Mouse (Mus musculus): ENCODE measurements around the gene Klrb1. TPM values are rescaled to one million over a fixed set of nuclear protein-coding genes. Genes with fewer than 3 reads are reported as not detected.

The Klrb1 gene
- total and polyA plus RNA-seq, 3 experiments, result not detected

- Histone ChIP-seq H3K4me3 (no peak overlapping the region), H3K9ac (ENCODE audit: low read depth, low read length) (no peak overlapping the region), H3K79me2 (replicated peaks; ENCODE audit: control insufficient read depth, insufficient read depth, low read length) (no peaks in the 10 kb centered on the region), H3K36me3 (ENCODE audit: control insufficient read depth, insufficient read depth, low read length) (no peaks in the 10 kb centered on the region), H3K27me3 (ENCODE audit: control insufficient read depth, insufficient read depth, low read length) (no peaks in the 10 kb centered on the region), H3K27ac (no peak overlapping the region), H3K4me1 (ENCODE audit: control insufficient read depth, insufficient read depth, low read length) (no peaks in the 10 kb centered on the region)
- intact Hi-C loops (cut with DNase I), result loop anchor here (5.0 kb wide), 1 partner anchor 100 kb away; no protein-coding TSS in a partner anchor
- no peak for DNase-seq
- 81% methylated on average over 7 of the region's 7 CpGs for WGBS
- TF ChIP-seq POLR2A (IDR thresholded peaks at IDR 0.05; ENCODE audit: insufficient read depth, low read depth, low read length) (no peak), EP300 (IDR thresholded peaks at IDR 0.05; ENCODE audit: insufficient read depth, low read depth, low read length) (no peak), CTCF (IDR thresholded peaks at IDR 0.05) (no peak)
These were observed 14.6 kb upstream of the Klrb1 start for GRCm38 (mm10) chr6:128737445-128737844.

GRCm38 (mm10) chr6:128736100-128736499, 13.2 kb upstream of the Klrb1 start:
- Histone ChIP-seq H3K4me1 (ENCODE audit: control insufficient read depth, insufficient read depth, low read length) (no peaks in the 10 kb centered on the region), H3K4me3 (no peak overlapping the region), H3K9ac (ENCODE audit: low read depth, low read length) (no peak overlapping the region), H3K79me2 (replicated peaks; ENCODE audit: control insufficient read depth, insufficient read depth, low read length) (no peaks in the 10 kb centered on the region), H3K36me3 (ENCODE audit: control insufficient read depth, insufficient read depth, low read length) (no peaks in the 10 kb centered on the region), H3K27me3 (ENCODE audit: control insufficient read depth, insufficient read depth, low read length) (no peaks in the 10 kb centered on the region), H3K27ac (no peak overlapping the region)
- DNase-seq, result peak in 1 of 2 experiments; percentile 33
- intact Hi-C loops (cut with DNase I), result loop anchor here (5.0 kb wide), 1 partner anchor 99 kb away; no protein-coding TSS in a partner anchor
- TF ChIP-seq EP300 (IDR thresholded peaks at IDR 0.05; ENCODE audit: insufficient read depth, low read depth, low read length) (no peak), POLR2A (IDR thresholded peaks at IDR 0.05; ENCODE audit: insufficient read depth, low read depth, low read length) (no peak), CTCF (IDR thresholded peaks at IDR 0.05) (peak; percentile 59)

- H3K9ac ChIP-seq (ENCODE audit: low read depth, low read length), result no peak overlapping the region
- H3K27me3 ChIP-seq (ENCODE audit: control insufficient read depth, insufficient read depth, low read length), result no peaks in the 10 kb centered on the region
- no peak overlapping the region for H3K27ac ChIP-seq
- intact Hi-C loops (cut with DNase I), result loop anchor here (5.0 kb wide), 1 partner anchor 98 kb away; no protein-coding TSS in a partner anchor
- no peaks in the 10 kb centered on the region for H3K79me2 ChIP-seq (replicated peaks; ENCODE audit: control insufficient read depth, insufficient read depth, low read length)
- H3K4me3 ChIP-seq, result no peak overlapping the region
- no peak for TF ChIP-seq CTCF (IDR thresholded peaks at IDR 0.05)
- TF ChIP-seq POLR2A (IDR thresholded peaks at IDR 0.05; ENCODE audit: insufficient read depth, low read depth, low read length), result no peak
- TF ChIP-seq EP300 (IDR thresholded peaks at IDR 0.05; ENCODE audit: insufficient read depth, low read depth, low read length), result no peak
- H3K4me1 ChIP-seq (ENCODE audit: control insufficient read depth, insufficient read depth, low read length), result no peaks in the 10 kb centered on the region
- DNase-seq, result no peak
- no peaks in the 10 kb centered on the region for H3K36me3 ChIP-seq (ENCODE audit: control insufficient read depth, insufficient read depth, low read length)
These were observed 12.0 kb upstream of the Klrb1 start for GRCm38 (mm10) chr6:128734896-128735295.

GRCm38 (mm10) chr6:128733908-128734679, 11.2 kb upstream of the Klrb1 start:
- Histone ChIP-seq H3K27me3 (ENCODE audit: control insufficient read depth, insufficient read depth, low read length) (no peaks in the 10 kb centered on the region), H3K4me1 (ENCODE audit: control insufficient read depth, insufficient read depth, low read length) (no peaks in the 10 kb centered on the region), H3K27ac (no peak overlapping the region; the same call in 1 of the 2 replicates), H3K4me3 (no peak overlapping the region), H3K36me3 (ENCODE audit: control insufficient read depth, insufficient read depth, low read length) (no peaks in the 10 kb centered on the region), H3K9ac (ENCODE audit: low read depth, low read length) (no peak overlapping the region), H3K79me2 (replicated peaks; ENCODE audit: control insufficient read depth, insufficient read depth, low read length) (no peaks in the 10 kb centered on the region)
- no peak for DNase-seq
- intact Hi-C loops (cut with DNase I), result no loop called here
- no peak for TF ChIP-seq EP300 (IDR thresholded peaks at IDR 0.05; ENCODE audit: insufficient read depth, low read depth, low read length)
- no peak for TF ChIP-seq CTCF (IDR thresholded peaks at IDR 0.05)
- no peak for TF ChIP-seq POLR2A (IDR thresholded peaks at IDR 0.05; ENCODE audit: insufficient read depth, low read depth, low read length)
- WGBS, result 44% methylated on average over 5 of the region's 5 CpGs

GRCm38 (mm10) chr6:128732032-128732431, 9.2 kb upstream of the Klrb1 start:
- WGBS, result 69% methylated on average over 3 of the region's 3 CpGs
- DNase-seq, result peak in 1 of 2 experiments; percentile 23
- H3K9ac ChIP-seq (ENCODE audit: low read depth, low read length), result no peak overlapping the region
- intact Hi-C loops (cut with DNase I), result no loop called here
- no peaks in the 10 kb centered on the region for H3K4me1 ChIP-seq (ENCODE audit: control insufficient read depth, insufficient read depth, low read length)
- H3K27me3 ChIP-seq (ENCODE audit: control insufficient read depth, insufficient read depth, low read length), result no peaks in the 10 kb centered on the region
- TF ChIP-seq CTCF (IDR thresholded peaks at IDR 0.05) (no peak), POLR2A (IDR thresholded peaks at IDR 0.05; ENCODE audit: insufficient read depth, low read depth, low read length) (no peak), EP300 (IDR thresholded peaks at IDR 0.05; ENCODE audit: insufficient read depth, low read depth, low read length) (no peak)
- no peaks in the 10 kb centered on the region for H3K36me3 ChIP-seq (ENCODE audit: control insufficient read depth, insufficient read depth, low read length)
- no peaks in the 10 kb centered on the region for H3K79me2 ChIP-seq (replicated peaks; ENCODE audit: control insufficient read depth, insufficient read depth, low read length)
- H3K27ac ChIP-seq, result peak overlapping the region; percentile 53
- no peak overlapping the region for H3K4me3 ChIP-seq

GRCm38 (mm10) chr6:128701691-128702090, 21.2 kb downstream of the Klrb1 start:
- 73% methylated on average over 3 of the region's 3 CpGs for WGBS
- Histone ChIP-seq H3K27ac (no peak overlapping the region), H3K79me2 (replicated peaks; ENCODE audit: control insufficient read depth, insufficient read depth, low read length) (no peaks in the 10 kb centered on the region), H3K36me3 (ENCODE audit: control insufficient read depth, insufficient read depth, low read length) (no peaks in the 10 kb centered on the region), H3K27me3 (ENCODE audit: control insufficient read depth, insufficient read depth, low read length) (no peaks in the 10 kb centered on the region), H3K9ac (ENCODE audit: low read depth, low read length) (no peak overlapping the region), H3K4me1 (ENCODE audit: control insufficient read depth, insufficient read depth, low read length) (no peaks in the 10 kb centered on the region), H3K4me3 (no peak overlapping the region)
- DNase-seq, result no peak
- intact Hi-C loops (cut with DNase I), result no loop called here
- no peak for TF ChIP-seq POLR2A (IDR thresholded peaks at IDR 0.05; ENCODE audit: insufficient read depth, low read depth, low read length)
